28 mouse cellular contexts compared by ENCODE assay signal in genomic region chr4:135072671-135073070, GRCm38 (mm10). TPM values are rescaled to one million over a fixed set of nuclear protein-coding genes. Genes with fewer than 3 reads are reported as not detected.
"Had no signal": no experiment of that assay in that cellular context is flagged by ENCODE, and none has a peak within 500 bp of the region (broad histone marks: within the 10 kb centered on the region; RNA-seq: fewer than 3 reads in every experiment).

No protein-coding gene starts in this region.

- H3K4me3 ChIP-seq: gastrocnemius, adult 2 months; heart, embryonic 10.5 days; heart, embryonic 12.5 days; hindbrain, embryonic 13.5 days; hindbrain, embryonic 15.5 days; intestine, embryonic 15.5 days; layer of hippocampus, adult 2 months; limb, embryonic 13.5 days; limb, embryonic 15.5 days; liver, embryonic 12.5 days had no signal

- H3K4me2 ChIP-seq: heart, embryonic 12.5 days; hindbrain, embryonic 13.5 days; hindbrain, embryonic 15.5 days; intestine, embryonic 15.5 days; limb, embryonic 13.5 days; limb, embryonic 15.5 days; liver, embryonic 12.5 days had no signal

- H3K9ac ChIP-seq: heart, embryonic 12.5 days; hindbrain, embryonic 13.5 days; hindbrain, embryonic 15.5 days; intestine, embryonic 15.5 days; limb, embryonic 13.5 days; limb, embryonic 15.5 days; liver, embryonic 12.5 days had no signal

- DNase-seq: gastrocnemius, adult 2 months; gastrocnemius, postnatal 10 days; gastrocnemius, postnatal 25 days; heart, adult 18-20 months; heart, postnatal 10 days; kidney, adult 18-20 months; kidney, adult 8-10 months; kidney, postnatal 10 days; kidney, postnatal 25 days; kidney, postnatal 4 days; layer of hippocampus, postnatal 36 days; left cerebral cortex, postnatal 4 days had no signal

- H3K9me3 ChIP-seq: heart, embryonic 10.5 days; heart, embryonic 12.5 days; hindbrain, embryonic 13.5 days; hindbrain, embryonic 15.5 days; intestine, embryonic 15.5 days; limb, embryonic 13.5 days; limb, embryonic 15.5 days; liver, embryonic 12.5 days had no signal

- H3K36me3 ChIP-seq: heart, embryonic 10.5 days; heart, embryonic 12.5 days; hindbrain, embryonic 13.5 days; hindbrain, embryonic 15.5 days; intestine, embryonic 15.5 days; limb, embryonic 13.5 days; limb, embryonic 15.5 days; liver, embryonic 12.5 days had no signal

- H3K27me3 ChIP-seq: hindbrain, embryonic 13.5 days; hindbrain, embryonic 15.5 days; intestine, embryonic 15.5 days; limb, embryonic 13.5 days; limb, embryonic 15.5 days had no signal

- H3K27ac ChIP-seq: gastrocnemius, adult 2 months; heart, embryonic 10.5 days; hindbrain, embryonic 13.5 days; hindbrain, embryonic 15.5 days; intestine, embryonic 15.5 days; layer of hippocampus, adult 2 months; limb, embryonic 13.5 days; limb, embryonic 15.5 days; liver, embryonic 12.5 days had no signal

- ATAC-seq: intestine, postnatal 0 days; liver, embryonic 12.5 days had no signal

- H3K4me1 ChIP-seq: hindbrain, embryonic 13.5 days; hindbrain, embryonic 15.5 days; intestine, embryonic 15.5 days; limb, embryonic 15.5 days had no signal

RNA-seq across cellular contexts. Expression of gene Runx3, which starts 47.8 kb away (rescaled TPM):
- total RNA-seq: layer of hippocampus, adult 2 months; layer of hippocampus, postnatal 14 days; layer of hippocampus, postnatal 36 days; left cerebral cortex, postnatal 10 days; left cerebral cortex, postnatal 25 days had no signal
- polyA plus RNA-seq: frontal cortex, adult 2 months; kidney, embryonic 14.5 days; kidney, embryonic 16.5 days had no signal
